Mouse (Mus musculus) monocyte, adult 5-6 weeks (primary cell): ENCODE data around the gene S1pr5. TPM values are rescaled to one million over a fixed set of nuclear protein-coding genes. Genes with fewer than 3 reads are reported as not detected.
A peak's percentile ranks its signal among the peaks of the same experiment; 100 is the strongest.
"Not testable (repeated sequence)": the region's sequence is repeated elsewhere in the genome, so short reads cannot be mapped to it uniquely, and the experiment has no call there.

Source experiments
- ATAC-seq: fragments of 153-309, 156-312 bp; replicated peaks from 2 replicates; pipeline ENCODE4 v1.8.0; 2017; ENCODE audit warnings: mild to moderate bottlenecking; ENCODE audit not compliant: low TSS enrichment, insufficient number of reproducible peaks, severe bottlenecking, poor library complexity, low FRiP score
- total RNA-seq: library from RNA; stranded (forward); fragments of 200-1000, 200-491, 200-594 nt; gene quantifications from 3 replicates; pipeline ENCODE4 v1.2.3, GENCODE M21; 2017

The S1pr5 gene
- total RNA-seq, 1 experiment from 2014 or later = 308 TPM

DNA sequence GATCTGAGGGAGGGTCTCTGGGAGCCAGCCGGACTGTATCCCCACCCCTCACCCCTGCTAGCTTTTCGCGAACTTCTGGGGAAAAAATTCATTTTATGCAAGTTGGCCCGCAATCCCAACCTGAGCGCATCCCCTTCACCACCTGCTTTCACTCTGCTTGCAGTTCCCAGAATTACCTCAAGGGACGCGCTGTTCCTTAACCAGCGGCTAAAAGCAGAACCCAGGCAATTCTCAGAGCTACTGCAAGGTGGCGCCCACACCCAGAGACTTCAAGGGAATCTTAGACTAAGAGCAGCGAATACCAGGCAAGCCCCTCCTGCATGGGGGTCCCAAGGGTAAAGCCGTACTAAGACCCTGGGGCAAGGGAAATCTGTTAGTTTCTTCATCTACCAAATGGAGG, 6.9 kb downstream of the S1pr5 start:
- peak; percentile 70 for ATAC-seq

DNA sequence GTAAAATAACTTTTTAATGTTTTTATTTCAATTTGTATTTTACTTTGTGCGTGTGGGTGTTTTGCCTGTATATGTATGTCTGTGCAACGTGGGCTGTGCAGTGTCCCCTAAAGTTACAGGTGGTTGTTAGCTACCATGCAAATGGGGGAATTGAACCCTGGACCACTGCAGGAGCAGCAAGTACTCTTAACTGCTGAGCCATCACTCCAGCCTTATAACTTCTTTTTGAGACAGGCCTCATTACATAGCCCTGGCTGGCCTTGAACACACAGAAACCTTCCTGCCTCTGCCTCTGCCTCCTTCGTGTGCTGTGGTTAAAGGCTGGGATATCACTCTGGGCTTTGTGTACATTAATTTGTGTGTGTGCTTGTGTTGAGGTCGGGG, 8.8 kb downstream of the S1pr5 start:
- ATAC-seq = no peak

DNA sequence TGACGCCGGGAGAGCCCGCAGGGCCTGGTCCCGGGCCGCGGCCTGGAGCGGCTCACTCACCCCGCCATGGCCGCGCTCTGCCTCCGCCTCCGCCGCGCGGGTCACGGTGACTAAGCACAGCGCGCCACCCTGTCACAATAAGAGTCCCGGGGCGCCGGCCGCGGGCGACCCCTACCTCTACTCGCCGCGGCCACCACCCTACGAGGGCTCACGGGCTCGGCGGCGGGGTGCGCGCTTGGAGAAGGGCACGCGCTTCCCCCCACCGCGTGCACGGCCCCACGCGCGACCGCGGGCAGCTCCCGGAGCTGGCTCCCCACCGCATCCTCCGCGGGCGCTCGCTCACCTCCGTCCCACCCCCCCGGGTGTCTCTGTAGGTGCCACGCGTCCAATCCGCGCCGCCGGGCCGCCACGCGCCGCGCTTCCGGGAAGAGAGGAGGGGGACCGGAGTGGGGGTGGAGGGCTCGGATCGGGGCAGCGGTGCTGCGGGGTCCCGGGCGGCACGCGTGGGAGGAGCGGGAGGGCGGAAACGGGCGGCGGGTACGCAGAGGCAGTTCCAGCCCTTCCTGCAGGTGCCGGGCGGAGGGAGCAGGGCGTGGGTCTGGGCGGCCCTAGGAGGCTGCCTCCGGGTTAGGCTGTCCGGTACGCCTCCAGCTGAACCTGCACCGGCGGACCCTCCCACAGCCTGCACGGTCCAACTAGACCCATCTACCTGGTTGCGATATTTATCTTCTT, 9.3 kb downstream of the S1pr5 start, which contains the start of gene Keap1:
Gene Keap1 (minus strand): TSS at position 629 of the 732 bp plus-strand sequence.
- 0 out of 2 replicates have a peak, but pooled peaks have one; percentile 25 for ATAC-seq

DNA sequence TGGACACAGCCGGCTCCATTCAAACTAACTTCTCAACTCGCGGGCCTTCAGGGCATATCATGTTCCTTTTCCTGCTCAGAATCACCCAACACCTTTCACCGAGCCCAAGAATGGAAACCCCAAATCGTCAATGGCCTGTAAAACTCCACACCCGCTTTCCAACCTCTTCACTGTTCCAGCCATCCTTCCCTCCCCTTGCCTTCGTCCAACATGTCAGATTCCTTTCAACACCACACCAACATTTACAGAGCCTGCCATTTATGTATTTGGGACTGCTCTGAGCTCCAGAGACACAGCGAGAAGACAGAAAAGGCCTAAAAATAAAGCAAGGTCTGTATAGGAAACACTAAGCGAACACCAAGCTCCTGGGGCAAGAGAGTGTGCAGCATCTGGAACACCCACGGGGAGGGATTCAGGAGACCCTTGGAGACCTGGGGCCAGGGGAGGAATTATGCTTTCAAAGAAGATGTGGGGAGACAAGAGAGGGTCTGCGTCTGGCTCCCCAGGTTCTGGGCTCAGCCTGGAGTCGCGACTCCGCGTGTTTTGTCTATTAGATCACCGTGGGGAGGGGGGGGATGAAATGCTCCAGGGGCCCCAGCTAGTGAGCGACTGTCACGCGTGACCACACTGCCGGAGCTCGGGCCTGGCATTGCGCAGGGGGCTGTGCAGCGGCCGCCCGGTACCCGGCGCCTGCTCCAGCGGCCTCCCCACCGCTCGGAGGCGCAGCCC, 10.1 kb downstream of the S1pr5 start:
- no peak for ATAC-seq

DNA sequence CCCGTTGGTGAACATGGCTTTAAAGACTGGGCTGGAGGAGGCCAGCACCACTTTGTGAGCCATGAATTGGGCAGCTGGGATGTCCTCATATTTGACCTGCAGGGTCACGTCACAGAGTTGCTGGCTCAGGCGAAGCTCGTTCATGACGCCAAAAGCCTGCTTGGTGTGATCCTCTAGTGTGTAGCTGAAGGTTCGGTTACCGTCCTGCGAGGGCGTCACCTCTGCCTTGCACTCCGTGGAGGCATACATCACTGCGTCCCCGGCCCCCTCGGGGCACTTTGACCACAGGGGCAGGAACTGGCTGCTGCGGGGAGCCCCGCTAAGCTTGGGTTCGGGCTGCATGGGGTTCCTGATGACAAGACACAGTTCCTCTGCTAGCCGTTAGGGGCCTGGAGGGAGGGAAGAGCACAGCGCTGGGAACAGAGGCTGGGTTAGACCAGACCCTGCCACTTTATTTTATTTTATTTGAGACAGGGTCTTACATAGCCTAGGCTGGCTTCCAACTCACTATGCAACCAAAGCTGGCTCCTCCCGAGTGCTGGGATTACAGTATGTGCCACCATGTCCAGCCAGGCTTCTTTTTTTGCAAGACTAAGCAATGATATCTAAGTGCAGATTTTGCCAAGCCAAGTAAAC, 10.8 kb downstream of the S1pr5 start:
- no peak; the same call in 1 of the 2 replicates for ATAC-seq

DNA sequence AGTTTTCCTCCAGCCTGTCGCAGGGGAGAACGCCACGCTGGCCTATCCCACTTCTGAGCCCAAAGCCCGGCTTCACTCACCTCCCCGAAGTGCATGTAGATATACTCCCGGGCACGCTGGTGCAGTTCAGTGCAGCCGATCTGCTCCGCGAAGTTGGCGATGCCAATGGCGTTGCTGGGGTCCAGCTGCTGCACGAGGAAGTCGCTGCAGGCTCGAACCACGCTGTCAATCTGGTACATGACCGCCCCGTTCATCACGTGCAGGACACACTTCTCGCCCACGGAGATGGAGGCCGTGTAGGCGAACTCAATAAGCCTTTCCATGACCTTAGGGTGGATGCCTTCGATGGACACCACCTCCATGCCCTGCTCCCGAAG, 11.3 kb downstream of the S1pr5 start:
- no peak for ATAC-seq

DNA sequence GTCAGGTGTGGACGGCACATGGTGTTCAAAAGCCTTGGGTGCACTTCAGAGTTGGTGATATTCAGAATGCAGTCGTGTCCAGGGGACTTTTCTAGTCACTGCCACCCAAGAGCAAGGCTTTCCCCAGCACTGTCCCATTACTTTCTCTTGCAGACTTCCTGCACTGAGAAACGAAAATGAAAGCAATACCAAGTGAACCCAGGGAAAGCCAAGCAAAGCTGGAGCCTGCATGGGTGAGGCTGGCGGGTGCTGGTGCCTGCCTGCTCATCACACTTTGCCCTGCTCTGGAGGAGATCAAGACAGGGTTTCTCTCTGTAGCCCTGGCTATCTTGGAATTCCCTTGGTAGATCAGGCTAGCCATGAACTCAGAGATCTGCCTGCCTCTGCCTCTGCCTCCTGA, 12.9 kb downstream of the S1pr5 start:
- ATAC-seq = peak; percentile 43; the same call in 1 of the 2 replicates

DNA sequence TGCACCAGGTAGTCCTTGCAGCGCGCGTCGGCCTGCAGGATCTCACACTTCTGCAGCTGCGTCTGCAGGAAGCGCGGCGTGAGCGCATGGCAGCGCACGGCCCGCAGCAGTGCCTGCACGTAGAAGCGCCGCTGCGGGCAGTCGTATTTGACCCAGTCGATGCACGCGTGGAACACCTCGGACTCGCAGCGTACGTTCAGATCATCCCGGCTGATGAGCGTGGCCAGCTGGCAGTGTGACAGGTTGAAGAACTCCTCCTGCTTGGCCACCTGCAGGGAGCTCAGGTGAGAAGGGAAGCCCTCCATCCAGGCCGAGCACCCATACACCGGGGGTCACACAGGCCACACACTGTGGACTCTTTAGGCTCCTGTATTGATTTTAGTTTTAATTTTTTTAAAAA, 14.4 kb downstream of the S1pr5 start:
- no peak for ATAC-seq

DNA sequence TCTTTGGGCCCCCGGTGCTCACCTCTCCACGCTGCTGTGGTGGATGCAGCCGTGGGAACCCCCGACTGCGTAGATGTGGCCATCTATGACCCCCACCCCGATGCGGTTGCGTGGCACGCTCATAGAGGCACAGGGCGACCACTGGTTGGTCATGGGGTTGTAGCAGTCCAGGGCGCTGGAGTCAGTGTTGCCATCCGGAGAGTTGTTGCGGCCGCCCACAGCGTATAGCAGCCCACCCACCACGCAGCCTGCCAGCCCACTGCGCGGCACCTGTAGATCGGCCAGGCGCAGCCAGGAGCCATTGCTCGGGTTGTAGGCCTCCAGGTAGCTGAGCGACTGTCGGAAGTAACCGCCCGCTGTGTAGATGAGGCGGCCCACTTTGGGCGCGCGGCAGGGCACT, 14.9 kb downstream of the S1pr5 start:
- no peak for ATAC-seq

DNA sequence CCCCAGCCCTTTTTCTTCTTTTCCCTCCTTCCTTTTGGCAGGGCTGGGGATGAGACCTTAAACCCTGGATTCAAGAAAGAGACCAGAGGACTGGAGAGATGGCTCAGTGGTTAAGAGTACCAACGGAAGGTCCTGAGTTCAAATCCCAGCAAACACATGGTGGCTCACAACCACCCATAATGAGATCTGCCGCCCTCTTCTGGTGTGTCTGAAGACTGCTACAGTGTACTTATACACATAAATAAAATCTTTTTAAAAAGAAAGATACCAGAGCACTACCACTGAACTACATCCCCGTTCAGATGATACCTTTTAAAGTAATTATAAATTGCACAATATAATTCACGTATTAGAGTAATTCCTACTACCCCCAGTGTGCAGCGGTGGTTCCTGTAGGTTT, 15.4 kb downstream of the S1pr5 start:
- no peak for ATAC-seq

DNA sequence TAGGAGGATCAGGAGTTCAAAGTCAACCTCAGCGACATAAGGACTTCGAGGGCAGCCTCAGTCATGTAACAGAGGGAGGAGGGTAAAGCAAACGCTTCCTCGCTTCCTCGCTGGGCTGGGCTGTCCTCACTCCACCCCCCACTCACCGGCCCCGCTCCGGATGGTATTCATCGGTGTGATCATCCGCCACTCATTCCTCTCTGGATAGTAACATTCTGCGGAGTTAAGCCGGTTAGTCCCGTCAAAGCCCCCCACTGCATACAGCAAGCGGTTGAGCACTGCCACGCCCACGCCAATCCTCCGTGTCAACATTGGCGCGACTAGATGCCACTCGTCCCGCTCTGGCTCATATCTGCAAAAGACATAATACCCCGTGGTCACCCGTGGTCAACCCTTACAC, 16.7 kb downstream of the S1pr5 start:
- ATAC-seq = no peak

DNA sequence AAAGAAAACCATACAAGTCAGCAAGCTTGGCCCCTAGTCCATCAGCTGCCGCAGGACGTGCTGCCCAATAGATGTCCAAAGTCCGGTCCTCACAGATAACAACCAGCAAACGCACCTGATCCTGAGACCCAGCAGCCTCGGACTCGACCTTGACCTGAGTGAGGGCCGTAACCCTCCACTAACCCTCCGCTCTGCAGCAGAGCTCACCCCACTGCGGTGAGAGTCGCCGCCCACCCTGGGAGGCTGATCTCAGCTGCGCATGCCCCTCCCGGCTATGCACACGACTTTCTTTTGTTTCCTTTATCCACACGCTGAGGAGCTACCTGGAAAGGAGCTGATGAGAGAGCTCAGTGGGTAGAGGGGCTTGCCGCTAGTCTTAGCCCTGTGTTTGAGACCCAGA, 20.9 kb downstream of the S1pr5 start:
- no peak for ATAC-seq

DNA sequence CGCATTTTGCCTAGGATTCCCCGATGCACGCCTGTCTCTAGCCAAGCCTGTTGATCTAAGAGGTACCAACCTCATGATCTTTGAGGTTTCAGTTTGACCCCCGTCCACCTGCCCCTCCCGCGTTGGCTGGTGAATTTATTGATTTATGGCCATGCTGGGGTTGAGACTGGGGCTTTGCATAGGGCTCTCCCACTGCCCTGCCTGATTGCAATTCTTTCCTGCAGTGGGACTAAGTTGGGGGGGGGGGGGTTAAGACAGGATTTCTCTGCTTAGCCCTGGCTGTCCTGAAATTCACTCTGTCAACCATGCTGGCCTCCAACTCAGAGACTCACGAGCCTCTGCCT, 22.9 kb downstream of the S1pr5 start:
- no peak for ATAC-seq

DNA sequence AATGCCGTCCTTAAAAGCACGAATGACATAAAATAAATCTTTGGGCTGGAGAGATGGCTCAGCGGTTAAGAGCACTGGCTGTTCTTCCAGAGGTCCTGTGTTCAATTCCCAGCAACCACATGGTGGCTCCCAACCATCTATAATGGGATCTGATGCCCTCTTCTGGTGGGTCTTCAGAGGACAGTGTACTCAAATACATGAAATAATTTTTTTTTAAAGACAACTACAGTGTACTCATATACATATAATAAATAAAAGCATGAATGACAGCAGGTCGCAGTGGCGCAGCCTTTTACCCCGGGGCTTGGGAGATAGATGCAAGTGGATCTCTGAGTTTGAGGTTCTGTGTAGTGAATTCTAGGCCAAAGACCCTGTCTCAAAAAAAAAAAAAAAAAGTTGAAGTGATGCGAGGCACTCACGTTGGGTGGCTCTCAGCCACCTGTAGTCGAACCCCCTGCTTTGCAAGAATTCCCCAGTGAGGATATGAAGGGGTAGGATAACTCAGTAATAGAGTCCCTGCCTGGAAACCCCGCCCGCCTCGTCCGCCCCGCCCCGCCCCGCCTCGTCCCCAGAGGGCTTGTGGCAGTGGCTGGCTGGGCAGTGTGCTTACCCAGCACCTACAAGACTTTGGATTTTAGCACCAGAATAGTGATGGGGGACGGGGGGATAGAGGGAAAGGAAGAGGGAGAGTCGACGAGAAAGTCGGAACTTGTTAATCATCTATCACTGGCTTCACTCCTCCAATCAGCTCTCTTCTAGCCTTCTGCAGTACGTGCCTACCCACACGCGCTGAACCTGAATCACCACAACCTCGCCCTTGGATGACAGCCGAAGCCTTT, 23.4 kb downstream of the S1pr5 start:
- ATAC-seq = no peak

DNA sequence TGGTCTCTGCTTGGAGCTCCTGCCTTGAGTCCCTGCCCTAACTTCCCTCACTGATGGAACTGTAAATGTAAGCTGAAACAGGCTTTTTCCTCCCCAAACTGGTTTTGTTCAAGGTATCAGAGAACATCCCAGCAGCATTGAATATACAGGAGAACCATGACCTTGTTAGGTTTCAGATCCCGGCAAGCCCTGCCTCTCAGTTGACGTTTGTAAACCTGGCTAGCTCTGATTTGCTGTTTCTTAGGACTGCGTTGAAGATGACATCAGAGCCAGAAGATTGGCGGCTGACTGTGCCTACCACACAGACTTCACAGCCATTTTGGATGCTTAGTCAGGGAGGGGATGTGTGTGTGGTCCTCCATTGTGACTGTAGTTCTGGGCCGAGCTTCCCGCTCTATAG, 24.3 kb downstream of the S1pr5 start:
- no peak for ATAC-seq

DNA sequence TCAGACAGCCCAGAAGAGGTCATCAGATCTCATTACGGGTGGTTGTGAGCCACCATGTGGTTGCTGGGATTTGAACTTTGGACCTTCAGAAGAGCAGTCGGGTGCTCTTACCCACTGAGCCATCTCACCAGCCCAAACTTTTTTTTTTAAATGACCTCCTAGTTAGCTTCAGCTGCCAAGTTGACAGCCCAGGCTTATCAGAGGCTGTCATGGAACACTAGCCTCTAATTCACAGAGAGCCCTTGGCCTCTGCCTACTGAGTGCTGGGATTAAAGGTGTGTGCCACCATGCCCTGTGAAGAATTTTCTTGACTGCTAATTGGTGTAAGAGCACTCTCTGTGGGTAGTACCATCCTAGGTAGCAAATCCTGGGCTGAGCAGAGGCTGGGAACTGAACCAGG, 24.8 kb downstream of the S1pr5 start:
- ATAC-seq = not testable (repeated sequence)

DNA sequence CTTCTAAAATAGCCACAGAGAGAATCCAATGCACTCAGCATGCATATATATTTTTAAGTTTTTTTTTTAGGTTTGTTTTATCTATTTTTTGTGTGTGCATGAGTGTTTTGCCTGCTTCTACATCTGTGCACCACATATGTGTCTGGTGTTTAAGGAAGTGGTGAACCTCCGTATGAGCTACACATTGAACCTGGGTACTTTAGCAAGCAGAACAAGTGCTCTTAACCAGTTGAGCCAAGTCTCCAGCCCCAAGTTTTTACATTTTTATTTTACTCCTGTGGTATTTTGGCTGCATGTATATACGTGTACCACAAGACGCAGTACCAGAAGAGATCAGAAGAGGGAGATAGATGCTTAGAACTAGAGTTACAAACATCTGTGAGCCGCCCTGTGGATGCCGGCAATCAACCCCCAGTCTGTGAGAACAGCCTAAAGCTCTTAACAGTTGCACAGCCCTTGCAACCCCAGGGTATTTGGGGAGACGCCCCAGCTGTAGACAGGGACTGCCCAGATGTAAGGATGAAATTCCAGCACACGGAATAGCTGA, 26.8 kb downstream of the S1pr5 start:
- peak; percentile 72 for ATAC-seq

DNA sequence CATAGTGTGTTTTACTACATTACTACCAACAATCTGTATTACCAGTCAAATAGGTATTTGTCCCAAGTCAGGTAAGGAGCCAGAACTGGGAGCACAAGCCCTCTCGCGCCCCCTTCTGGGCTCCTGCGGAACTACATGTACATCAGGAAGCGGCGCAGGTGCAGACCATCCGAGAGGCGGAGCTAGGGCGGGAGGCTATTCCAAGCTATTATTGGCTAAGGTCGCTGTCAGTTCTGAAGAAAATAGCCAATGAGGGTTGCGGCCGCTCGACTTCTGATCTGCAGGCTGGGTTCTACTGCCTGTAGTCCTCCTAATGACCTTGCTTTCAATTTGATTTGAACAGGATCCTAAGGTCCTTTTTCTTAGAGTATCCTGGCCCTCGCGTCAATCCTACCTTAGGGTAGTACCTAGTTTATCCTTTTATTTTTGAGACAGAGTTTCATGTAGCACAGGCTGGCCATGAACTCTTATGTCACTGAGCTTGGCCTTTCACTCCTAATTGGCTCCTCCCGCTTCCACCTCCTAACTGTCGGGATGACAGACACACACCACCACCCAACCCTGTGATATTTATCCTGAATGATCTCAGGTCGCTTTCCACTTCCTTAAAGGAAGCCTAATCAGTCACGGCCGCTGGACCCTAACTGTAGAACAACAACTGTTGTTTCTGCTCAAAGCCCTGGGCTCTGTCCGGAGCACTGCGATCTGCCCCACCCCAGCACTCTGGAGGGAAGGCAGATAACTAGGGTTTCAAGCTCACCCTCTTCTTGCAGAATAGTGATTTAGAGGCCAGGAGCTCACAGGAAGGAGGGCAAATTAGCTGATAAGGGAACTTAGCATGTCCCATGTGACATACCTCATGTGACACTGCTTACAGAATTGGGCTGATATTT, 27.5 kb downstream of the S1pr5 start:
- peak; percentile 94 for ATAC-seq
